Mouse (Mus musculus) testis, adult 2 months (tissue): ENCODE results near the gene Apex1.
"Not testable (repeated sequence)": the region's sequence is repeated elsewhere in the genome, so short reads cannot be mapped to it uniquely, and the experiment has no call there.

ENCODE experiments used
- CTCF ChIP-seq: fragments of 200-500 bp; IDR thresholded peaks from 2 replicates; pipeline ENCODE4 v1.5.1; 2012; ENCODE audit warnings: low read depth, mild to moderate bottlenecking, inconsistent platforms, low read length, moderate library complexity; ENCODE audit not compliant: control insufficient read depth, insufficient read depth, insufficient replicate concordance
- POLR2A ChIP-seq: fragments of 200-500 bp; IDR thresholded peaks from 2 replicates; pipeline ENCODE4 v1.6.1; 2012; ENCODE audit warnings: low read depth, mild to moderate bottlenecking, inconsistent platforms, low read length, moderate library complexity; ENCODE audit not compliant: control insufficient read depth

DNA sequence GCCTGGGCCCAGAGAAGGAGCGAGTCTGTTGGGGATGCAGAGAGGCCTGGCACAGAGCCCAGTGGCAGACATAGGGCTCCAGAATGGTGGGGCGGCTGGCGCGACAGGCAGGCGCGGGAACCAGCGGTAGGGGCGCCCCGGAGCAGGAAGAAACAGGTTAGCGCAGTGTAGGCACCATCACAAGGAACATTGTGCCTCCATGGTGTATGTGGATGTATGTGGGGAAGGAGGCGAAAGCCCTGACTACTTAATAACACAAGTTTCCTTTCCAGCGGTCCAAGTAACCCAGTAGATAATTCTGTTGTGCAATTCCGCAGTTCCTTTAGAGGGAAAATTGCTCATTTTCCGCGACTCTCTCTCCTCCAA lies 19.9 kb downstream of the Apex1 start:
- not testable (repeated sequence) for TF ChIP-seq CTCF, POLR2A
